Mouse (Mus musculus) cerebellum, adult 2 months (tissue): ENCODE results near the gene Gsap.

Source experiments
- CTCF ChIP-seq: fragments of 200-500 bp; IDR thresholded peaks from 2 replicates; pipeline ENCODE4 v1.5.1; 2011; ENCODE audit warnings: low read depth, mild to moderate bottlenecking, control low read depth, low read length, moderate library complexity, borderline replicate concordance; ENCODE audit not compliant: insufficient read depth
- POLR2A ChIP-seq: fragments of 200-500 bp; IDR thresholded peaks from 2 replicates; pipeline ENCODE4 v1.6.1; 2011; ENCODE audit warnings: low read length, control low read depth, borderline replicate concordance; ENCODE audit not compliant: insufficient read depth

GRCm38 (mm10) chr5:21320138-21320537, 134.1 kb downstream of the Gsap start:
- TF ChIP-seq CTCF (no peak), POLR2A (no peak)
